Mouse (Mus musculus) MEL (cell line): ENCODE results near the gene Rps6kc1. TPM values are rescaled to one million over a fixed set of nuclear protein-coding genes. Genes with fewer than 3 reads are reported as not detected.

Experiments
- DNase-seq: peaks from one replicate; pipeline ENCODE4 v3.0.0; 2011; ENCODE audit warnings: low read depth, low spot score
- H3K27ac ChIP-seq: 2 replicates; pipeline ENCODE4 v1.5.1; 2012; ENCODE audit warnings: low read depth, mild to moderate bottlenecking, control low read depth, low read length, moderate library complexity; ENCODE audit not compliant: control insufficient read depth
- H3K27me3 ChIP-seq, 2 experiments: fragments of 150-350 bp in 1 of 2; sonication (generic) in 1 of 2; 2 replicates each; pipeline ENCODE4 v1.6.1; 2012; ENCODE audit warnings: low read length in 2 of 2, mild to moderate bottlenecking in 2 of 2, improper control_type of control experiment in 1 of 2, moderate library complexity in 1 of 2; ENCODE audit not compliant: insufficient read depth in 2 of 2, control insufficient read depth in 1 of 2
- H3K36me3 ChIP-seq, 2 experiments: 2 replicates each; pipeline ENCODE4 v1.6.1; 2012 to 2014; ENCODE audit warnings: low read length in 2 of 2, improper control_type of control experiment in 1 of 2, inconsistent platforms in 1 of 2, mild to moderate bottlenecking in 1 of 2; ENCODE audit not compliant: insufficient read depth in 2 of 2, control insufficient read depth in 1 of 2
- H3K4me1 ChIP-seq, 2 experiments: fragments of 150-350 bp in 1 of 2; sonication (generic) in 1 of 2; 2 replicates each; pipeline ENCODE4 v1.6.1; 2012; ENCODE audit warnings: low read length in 2 of 2, improper control_type of control experiment in 1 of 2, mild to moderate bottlenecking in 1 of 2; ENCODE audit not compliant: insufficient read depth in 2 of 2, control insufficient read depth in 1 of 2
- H3K4me3 ChIP-seq, 2 experiments: fragments of 150-350 bp in 1 of 2; sonication (generic) in 1 of 2; 2 replicates each; pipeline ENCODE4 v1.5.1; 2012; ENCODE audit warnings: low read depth in 2 of 2, low read length in 2 of 2, mild to moderate bottlenecking in 2 of 2, moderate library complexity in 2 of 2, control low read depth in 1 of 2, improper control_type of control experiment in 1 of 2; ENCODE audit not compliant: control insufficient read depth in 1 of 2, insufficient read depth in 1 of 2
- H3K79me2 ChIP-seq: 2 replicates; pipeline ENCODE4 v1.6.1; 2012; ENCODE audit warnings: mild to moderate bottlenecking, low read length, moderate library complexity; ENCODE audit not compliant: control insufficient read depth, poor library complexity, insufficient read depth
- H3K9ac ChIP-seq: 2 replicates; pipeline ENCODE4 v1.6.1; 2012; ENCODE audit warnings: low read depth, mild to moderate bottlenecking, control low read depth, low read length, moderate library complexity; ENCODE audit not compliant: control insufficient read depth, poor library complexity, severe bottlenecking
- H3K9me3 ChIP-seq: fragments of 150-350 bp; sonication (generic); replicated peaks from 2 replicates; pipeline ENCODE4 v1.6.1; 2012; ENCODE audit warnings: mild to moderate bottlenecking, low read length, improper control_type of control experiment, moderate library complexity; ENCODE audit not compliant: insufficient read depth
- BHLHE40 ChIP-seq: IDR thresholded peaks from 2 replicates; pipeline ENCODE4 v1.6.1; 2012; ENCODE audit warnings: low read depth, mild to moderate bottlenecking, inconsistent platforms, low read length, improper control_type of control experiment, borderline replicate concordance
- CHD2 ChIP-seq: IDR thresholded peaks from 2 replicates; pipeline ENCODE4 v1.6.1; 2011; ENCODE audit warnings: low read length, improper control_type of control experiment
- CTCF ChIP-seq, 3 experiments: IDR thresholded peaks in 2 of 3; conservative IDR thresholded peaks in 1 of 3; 2 replicates each; pipeline ENCODE4 v1.5.1; 2011 to 2012; ENCODE audit warnings: low read length in 3 of 3, low read depth in 2 of 3, mild to moderate bottlenecking in 2 of 3, improper control_type of control experiment in 1 of 3, inconsistent platforms in 1 of 3, mixed read lengths in 1 of 3, moderate library complexity in 1 of 3; ENCODE audit not compliant: control insufficient read depth in 1 of 3, insufficient read depth in 1 of 3, poor library complexity in 1 of 3, severe bottlenecking in 1 of 3
- E2F4 ChIP-seq: IDR thresholded peaks from 2 replicates; pipeline ENCODE4 v1.6.1; 2011; ENCODE audit warnings: low read depth, low read length, improper control_type of control experiment, borderline replicate concordance
- ELF1 ChIP-seq: IDR thresholded peaks from 2 replicates; pipeline ENCODE4 v1.6.1; 2014; ENCODE audit warnings: low read depth, mild to moderate bottlenecking, inconsistent platforms, low read length, improper control_type of control experiment, moderate library complexity
- EP300 ChIP-seq, 2 experiments: IDR thresholded peaks; 2 replicates each; pipeline ENCODE4 v1.6.1; 2011; ENCODE audit warnings: improper control_type of control experiment in 2 of 2, low read length in 2 of 2, low read depth in 1 of 2, mild to moderate bottlenecking in 1 of 2
- GABPA ChIP-seq: IDR thresholded peaks from 2 replicates; pipeline ENCODE4 v1.6.1; 2012; ENCODE audit warnings: low read depth, mild to moderate bottlenecking, inconsistent platforms, low read length, improper control_type of control experiment, moderate library complexity
- HCFC1 ChIP-seq: IDR thresholded peaks from 2 replicates; pipeline ENCODE4 v1.6.1; 2012; ENCODE audit warnings: low read depth, mild to moderate bottlenecking, inconsistent platforms, low read length, improper control_type of control experiment, moderate library complexity
- JUND ChIP-seq: IDR thresholded peaks from 2 replicates; pipeline ENCODE4 v1.6.1; 2011; ENCODE audit warnings: low read depth, mild to moderate bottlenecking, improper control_type of control experiment, low read length
- KAT2A ChIP-seq: conservative IDR thresholded peaks from 2 replicates; pipeline ENCODE4 v1.6.1; 2012; ENCODE audit warnings: low read depth, low read length, improper control_type of control experiment, inconsistent platforms
- MAFK ChIP-seq: IDR thresholded peaks from 2 replicates; pipeline ENCODE4 v1.6.1; 2011; ENCODE audit warnings: low read depth, mild to moderate bottlenecking, low read length, improper control_type of control experiment, borderline replicate concordance
- MXI1 ChIP-seq: IDR thresholded peaks from 2 replicates; pipeline ENCODE4 v1.6.1; 2011; ENCODE audit warnings: mild to moderate bottlenecking, low read depth, low read length, improper control_type of control experiment
- MYB ChIP-seq: IDR thresholded peaks from 2 replicates; pipeline ENCODE4 v1.6.1; 2011; ENCODE audit warnings: mild to moderate bottlenecking, low read depth, low read length, improper control_type of control experiment
- MYC ChIP-seq: IDR thresholded peaks from 2 replicates; pipeline ENCODE4 v1.6.1; 2011; ENCODE audit warnings: low read depth, mild to moderate bottlenecking, low read length, improper control_type of control experiment, moderate library complexity
- NELFE ChIP-seq: IDR thresholded peaks from 2 replicates; pipeline ENCODE4 v1.6.1; 2011; ENCODE audit warnings: low read depth, low read length, improper control_type of control experiment
- POLR2A ChIP-seq, 2 experiments: IDR thresholded peaks; 2 replicates each; pipeline ENCODE4 v1.6.1; 2011 to 2012; ENCODE audit warnings: low read length in 2 of 2, mild to moderate bottlenecking in 2 of 2, control low read depth in 1 of 2, improper control_type of control experiment in 1 of 2, low read depth in 1 of 2, moderate library complexity in 1 of 2; ENCODE audit not compliant: control insufficient read depth in 1 of 2, insufficient read depth in 1 of 2, poor library complexity in 1 of 2
- RAD21 ChIP-seq: IDR thresholded peaks from 2 replicates; pipeline ENCODE4 v1.6.1; 2011; ENCODE audit warnings: mild to moderate bottlenecking, low read depth, low read length, improper control_type of control experiment
- RCOR1 ChIP-seq: IDR thresholded peaks from 2 replicates; pipeline ENCODE4 v1.6.1; 2012; ENCODE audit warnings: low read depth, mild to moderate bottlenecking, inconsistent platforms, low read length, improper control_type of control experiment
- SMC3 ChIP-seq: IDR thresholded peaks from 2 replicates; pipeline ENCODE4 v1.6.1; 2011; ENCODE audit warnings: low read depth, low read length, improper control_type of control experiment
- TBP ChIP-seq: IDR thresholded peaks from 2 replicates; pipeline ENCODE4 v1.8.0; 2011; ENCODE audit warnings: low read depth, low read length, improper control_type of control experiment
- TCF12 ChIP-seq: IDR thresholded peaks from 2 replicates; pipeline ENCODE4 v1.6.1; 2014; ENCODE audit warnings: low read depth, mild to moderate bottlenecking, inconsistent platforms, low read length, improper control_type of control experiment, moderate library complexity
- UBTF ChIP-seq: IDR thresholded peaks from 2 replicates; pipeline ENCODE4 v1.6.1; 2012; ENCODE audit warnings: low read depth, mild to moderate bottlenecking, inconsistent platforms, low read length, improper control_type of control experiment, moderate library complexity, borderline replicate concordance; ENCODE audit not compliant: insufficient read depth
- USF1 ChIP-seq: IDR thresholded peaks from 2 replicates; pipeline ENCODE4 v1.6.1; 2014; ENCODE audit warnings: low read depth, mild to moderate bottlenecking, inconsistent platforms, low read length, improper control_type of control experiment, moderate library complexity
- USF2 ChIP-seq, 2 experiments: IDR thresholded peaks; 2 replicates each; pipeline ENCODE4 v1.6.1; 2011 to 2012; ENCODE audit warnings: improper control_type of control experiment in 2 of 2, low read length in 2 of 2, borderline replicate concordance in 1 of 2, inconsistent platforms in 1 of 2, low read depth in 1 of 2, mild to moderate bottlenecking in 1 of 2; ENCODE audit not compliant: insufficient read depth in 1 of 2
- ZKSCAN1 ChIP-seq: IDR thresholded peaks from 2 replicates; pipeline ENCODE4 v1.6.1; 2012; ENCODE audit warnings: low read depth, mild to moderate bottlenecking, inconsistent platforms, low read length, improper control_type of control experiment, moderate library complexity
- ZNF384 ChIP-seq: IDR thresholded peaks from 2 replicates; pipeline ENCODE4 v1.6.1; 2012; ENCODE audit warnings: low read depth, mild to moderate bottlenecking, inconsistent platforms, low read length, improper control_type of control experiment
- polyA plus RNA-seq, 2 experiments: library from polyadenylated mRNA; stranded (reverse) in 1 of 2; unstranded in 1 of 2; fragments of >175 nt in 1 of 2; fragments of >200 nt in 1 of 2; gene quantifications; 2 replicates each; pipeline versions ENCODE4 v1.2.1 to v1.2.4; 2012; ENCODE audit warnings: low replicate concordance in 2 of 2, low read depth in 1 of 2; ENCODE audit not compliant: insufficient read length in 2 of 2, insufficient read depth in 1 of 2, missing spikeins in 1 of 2
- total RNA-seq: library from RNA; depleted of rRNA; stranded (reverse); fragments of 300-350 nt; gene quantifications from 2 replicates; pipeline ENCODE4 v1.2.3, GENCODE M21; 2012

Gene Rps6kc1
- total and polyA plus RNA-seq, 3 experiments, result 26.2 to 26.5 TPM; not detected in 1

DNA sequence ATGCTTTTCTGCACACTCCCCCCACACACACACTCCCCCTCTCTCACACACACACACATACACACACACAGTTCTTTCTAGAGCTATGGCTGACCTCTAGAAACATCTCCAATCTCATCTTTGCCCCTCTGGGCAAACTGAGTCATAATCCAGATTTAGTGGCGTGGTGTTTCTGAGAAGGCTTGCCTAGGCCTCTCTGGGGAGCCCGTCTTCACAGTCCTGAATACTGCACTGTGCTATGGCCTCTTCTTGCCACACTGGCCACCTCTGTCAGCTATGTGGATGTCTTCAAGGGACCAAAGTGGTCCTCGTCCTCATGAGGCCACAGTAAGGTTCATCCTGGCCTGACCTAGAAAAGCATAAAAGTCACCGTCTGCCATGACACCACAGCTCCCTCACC, 247.6 kb downstream of the Rps6kc1 start:
- Histone ChIP-seq H3K79me2 (no peaks in the 10 kb centered on the region), H3K4me1 (no peaks in the 10 kb centered on the region), H3K36me3 (no peaks in the 10 kb centered on the region), H3K4me3 (no peak overlapping the region), H3K9ac (no peak overlapping the region), H3K27me3 (no peaks in the 10 kb centered on the region), H3K27ac (no peak overlapping the region), H3K9me3 (no peaks in the 10 kb centered on the region)
- no peak for TF ChIP-seq JUND
- no peak for TF ChIP-seq ZKSCAN1
- no peak for TF ChIP-seq USF1
- TF ChIP-seq MAFK, result no peak
- TF ChIP-seq ELF1, result no peak
- TF ChIP-seq E2F4, result no peak
- TF ChIP-seq MYB, result no peak
- DNase-seq, result no peak

DNA sequence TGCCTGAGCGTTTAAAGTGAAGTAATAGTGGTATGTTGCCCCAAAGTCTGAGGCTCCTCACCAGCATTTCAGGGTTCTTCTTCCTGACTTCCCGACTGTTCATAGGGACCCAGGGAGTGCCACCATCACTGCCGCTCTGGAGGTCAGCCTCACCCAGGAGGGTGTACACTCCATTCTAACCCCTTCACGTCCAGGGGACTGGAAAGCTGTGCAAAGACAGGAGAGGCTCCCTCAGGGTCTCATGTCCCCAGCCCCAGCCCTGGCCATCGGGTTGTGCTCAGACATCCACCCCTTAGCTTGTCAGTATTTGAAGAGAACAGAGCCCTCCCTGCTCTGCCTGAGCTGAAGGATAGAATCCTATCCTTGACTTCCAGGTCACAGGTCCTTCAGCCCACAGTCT, 248.8 kb downstream of the Rps6kc1 start:
- Histone ChIP-seq H3K36me3 (no peaks in the 10 kb centered on the region), H3K9me3 (no peaks in the 10 kb centered on the region), H3K9ac (no peak overlapping the region), H3K4me3 (no peak overlapping the region), H3K79me2 (no peaks in the 10 kb centered on the region), H3K27ac (no peak overlapping the region), H3K27me3 (no peaks in the 10 kb centered on the region), H3K4me1 (no peaks in the 10 kb centered on the region)
- DNase-seq, result no peak
- TF ChIP-seq MYB (no peak), HCFC1 (no peak), BHLHE40 (no peak), ZKSCAN1 (no peak), ZNF384 (no peak), TBP (no peak), POLR2A (IDR thresholded peaks at IDR 0.05; ENCODE audit: control insufficient read depth in 1 of 2, insufficient read depth in 1 of 2, low read depth in 1 of 2, low read length in 2 of 2, poor library complexity in 1 of 2) (no peak), RCOR1 (no peak), NELFE (no peak)

DNA sequence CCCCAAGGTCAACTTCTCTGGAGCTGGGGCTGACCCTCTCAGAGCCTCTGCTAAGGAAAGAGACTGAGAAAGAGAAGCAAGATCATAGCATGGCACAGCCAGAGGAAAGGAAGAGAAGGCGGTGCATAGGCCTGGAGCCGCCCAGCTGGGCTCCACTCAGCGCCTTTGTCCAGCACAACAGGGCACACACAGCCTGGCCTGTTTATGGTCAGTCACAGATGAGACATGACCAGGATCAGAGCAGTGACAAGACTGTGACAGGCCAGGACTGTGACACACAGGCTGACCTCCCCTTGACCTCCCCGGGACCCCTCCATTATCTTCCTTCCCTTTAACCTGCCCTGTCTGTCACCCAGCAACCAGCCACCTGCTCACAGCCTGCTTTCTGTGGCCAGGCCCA, 249.8 kb downstream of the Rps6kc1 start:
- no peaks in the 10 kb centered on the region for H3K4me1 ChIP-seq
- no peak overlapping the region for H3K9ac ChIP-seq
- H3K79me2 ChIP-seq, result no peaks in the 10 kb centered on the region
- no peak overlapping the region for H3K27ac ChIP-seq
- DNase-seq, result no peak
- TF ChIP-seq GABPA (no peak), MXI1 (no peak), E2F4 (no peak), UBTF (no peak), RCOR1 (no peak), USF2 (IDR thresholded peaks at IDR 0.05; ENCODE audit: borderline replicate concordance in 1 of 2, insufficient read depth in 1 of 2, low read depth in 1 of 2, low read length in 2 of 2) (no peak), SMC3 (no peak), CTCF (IDR thresholded peaks at IDR 0.05 in 2 of 3, conservative IDR thresholded peaks at IDR 0.05 in 1 of 3; ENCODE audit: control insufficient read depth in 1 of 3, insufficient read depth in 1 of 3, low read depth in 2 of 3, low read length in 3 of 3, poor library complexity in 1 of 3, severe bottlenecking in 1 of 3) (no peak), MAFK (no peak), EP300 (IDR thresholded peaks at IDR 0.05; ENCODE audit: low read depth in 1 of 2, low read length in 2 of 2) (no peak), MYB (no peak), NELFE (no peak), CHD2 (no peak), MYC (no peak), KAT2A (no peak), RAD21 (no peak), TCF12 (no peak)
- TF ChIP-seq, all 39 proteins: peak for 0
- Histone ChIP-seq H3K36me3 (no peaks in the 10 kb centered on the region), H3K27me3 (no peaks in the 10 kb centered on the region), H3K9me3 (no peaks in the 10 kb centered on the region), H3K4me3 (no peak overlapping the region)
